Mouse (Mus musculus) MEL (cell line): ENCODE results near the gene Sgtb. TPM values are rescaled to one million over a fixed set of nuclear protein-coding genes. Genes with fewer than 3 reads are reported as not detected.
A peak's percentile ranks its signal among the peaks of the same experiment; 100 is the strongest.

ENCODE experiments used
- DNase-seq: peaks from one replicate; pipeline ENCODE4 v3.0.0; 2011; ENCODE audit warnings: low read depth, low spot score
- H3K27ac ChIP-seq: 2 replicates; pipeline ENCODE4 v1.5.1; 2012; ENCODE audit warnings: low read depth, mild to moderate bottlenecking, control low read depth, low read length, moderate library complexity; ENCODE audit not compliant: control insufficient read depth
- H3K27me3 ChIP-seq, 2 experiments: fragments of 150-350 bp in 1 of 2; sonication (generic) in 1 of 2; 2 replicates each; pipeline ENCODE4 v1.6.1; 2012; ENCODE audit warnings: low read length in 2 of 2, mild to moderate bottlenecking in 2 of 2, improper control_type of control experiment in 1 of 2, moderate library complexity in 1 of 2; ENCODE audit not compliant: insufficient read depth in 2 of 2, control insufficient read depth in 1 of 2
- H3K36me3 ChIP-seq, 2 experiments: 2 replicates each; pipeline ENCODE4 v1.6.1; 2012 to 2014; ENCODE audit warnings: low read length in 2 of 2, improper control_type of control experiment in 1 of 2, inconsistent platforms in 1 of 2, mild to moderate bottlenecking in 1 of 2; ENCODE audit not compliant: insufficient read depth in 2 of 2, control insufficient read depth in 1 of 2
- H3K4me1 ChIP-seq, 2 experiments: fragments of 150-350 bp in 1 of 2; sonication (generic) in 1 of 2; 2 replicates each; pipeline ENCODE4 v1.6.1; 2012; ENCODE audit warnings: low read length in 2 of 2, improper control_type of control experiment in 1 of 2, mild to moderate bottlenecking in 1 of 2; ENCODE audit not compliant: insufficient read depth in 2 of 2, control insufficient read depth in 1 of 2
- H3K4me3 ChIP-seq, 2 experiments: fragments of 150-350 bp in 1 of 2; sonication (generic) in 1 of 2; 2 replicates each; pipeline ENCODE4 v1.5.1; 2012; ENCODE audit warnings: low read depth in 2 of 2, low read length in 2 of 2, mild to moderate bottlenecking in 2 of 2, moderate library complexity in 2 of 2, control low read depth in 1 of 2, improper control_type of control experiment in 1 of 2; ENCODE audit not compliant: control insufficient read depth in 1 of 2, insufficient read depth in 1 of 2
- H3K79me2 ChIP-seq: 2 replicates; pipeline ENCODE4 v1.6.1; 2012; ENCODE audit warnings: mild to moderate bottlenecking, low read length, moderate library complexity; ENCODE audit not compliant: control insufficient read depth, poor library complexity, insufficient read depth
- H3K9ac ChIP-seq: 2 replicates; pipeline ENCODE4 v1.6.1; 2012; ENCODE audit warnings: low read depth, mild to moderate bottlenecking, control low read depth, low read length, moderate library complexity; ENCODE audit not compliant: control insufficient read depth, poor library complexity, severe bottlenecking
- H3K9me3 ChIP-seq: fragments of 150-350 bp; sonication (generic); replicated peaks from 2 replicates; pipeline ENCODE4 v1.6.1; 2012; ENCODE audit warnings: mild to moderate bottlenecking, low read length, improper control_type of control experiment, moderate library complexity; ENCODE audit not compliant: insufficient read depth
- CHD1 ChIP-seq: IDR thresholded peaks from 2 replicates; pipeline ENCODE4 v1.6.1; 2012; ENCODE audit warnings: low read depth, mild to moderate bottlenecking, inconsistent platforms, low read length, improper control_type of control experiment
- CHD2 ChIP-seq: IDR thresholded peaks from 2 replicates; pipeline ENCODE4 v1.6.1; 2011; ENCODE audit warnings: low read length, improper control_type of control experiment
- CTCF ChIP-seq, 3 experiments: IDR thresholded peaks in 2 of 3; conservative IDR thresholded peaks in 1 of 3; 2 replicates each; pipeline ENCODE4 v1.5.1; 2011 to 2012; ENCODE audit warnings: low read length in 3 of 3, low read depth in 2 of 3, mild to moderate bottlenecking in 2 of 3, improper control_type of control experiment in 1 of 3, inconsistent platforms in 1 of 3, mixed read lengths in 1 of 3, moderate library complexity in 1 of 3; ENCODE audit not compliant: control insufficient read depth in 1 of 3, insufficient read depth in 1 of 3, poor library complexity in 1 of 3, severe bottlenecking in 1 of 3
- E2F4 ChIP-seq: IDR thresholded peaks from 2 replicates; pipeline ENCODE4 v1.6.1; 2011; ENCODE audit warnings: low read depth, low read length, improper control_type of control experiment, borderline replicate concordance
- ETS1 ChIP-seq: IDR thresholded peaks from 2 replicates; pipeline ENCODE4 v1.6.1; 2012; ENCODE audit warnings: low read depth, mild to moderate bottlenecking, inconsistent platforms, low read length, improper control_type of control experiment, moderate library complexity
- GATA1 ChIP-seq: IDR thresholded peaks from 2 replicates; pipeline ENCODE4 v1.6.1; 2011; ENCODE audit warnings: low read depth, low read length, improper control_type of control experiment
- HCFC1 ChIP-seq: IDR thresholded peaks from 2 replicates; pipeline ENCODE4 v1.6.1; 2012; ENCODE audit warnings: low read depth, mild to moderate bottlenecking, inconsistent platforms, low read length, improper control_type of control experiment, moderate library complexity
- JUND ChIP-seq: IDR thresholded peaks from 2 replicates; pipeline ENCODE4 v1.6.1; 2011; ENCODE audit warnings: low read depth, mild to moderate bottlenecking, improper control_type of control experiment, low read length
- KAT2A ChIP-seq: conservative IDR thresholded peaks from 2 replicates; pipeline ENCODE4 v1.6.1; 2012; ENCODE audit warnings: low read depth, low read length, improper control_type of control experiment, inconsistent platforms
- MAFK ChIP-seq: IDR thresholded peaks from 2 replicates; pipeline ENCODE4 v1.6.1; 2011; ENCODE audit warnings: low read depth, mild to moderate bottlenecking, low read length, improper control_type of control experiment, borderline replicate concordance
- MAX ChIP-seq: IDR thresholded peaks from 2 replicates; pipeline ENCODE4 v1.6.1; 2011; ENCODE audit warnings: low read length, improper control_type of control experiment
- MAZ ChIP-seq: IDR thresholded peaks from 2 replicates; pipeline ENCODE4 v1.6.1; 2012; ENCODE audit warnings: low read depth, mild to moderate bottlenecking, inconsistent platforms, low read length, improper control_type of control experiment
- MEF2A ChIP-seq: IDR thresholded peaks from 2 replicates; pipeline ENCODE4 v1.6.1; 2014; ENCODE audit warnings: low read depth, mild to moderate bottlenecking, inconsistent platforms, low read length, improper control_type of control experiment; ENCODE audit not compliant: poor library complexity, insufficient replicate concordance, severe bottlenecking; ENCODE audit errors: extremely low read depth
- MXI1 ChIP-seq: IDR thresholded peaks from 2 replicates; pipeline ENCODE4 v1.6.1; 2011; ENCODE audit warnings: mild to moderate bottlenecking, low read depth, low read length, improper control_type of control experiment
- MYC ChIP-seq: IDR thresholded peaks from 2 replicates; pipeline ENCODE4 v1.6.1; 2011; ENCODE audit warnings: low read depth, mild to moderate bottlenecking, low read length, improper control_type of control experiment, moderate library complexity
- RAD21 ChIP-seq: IDR thresholded peaks from 2 replicates; pipeline ENCODE4 v1.6.1; 2011; ENCODE audit warnings: mild to moderate bottlenecking, low read depth, low read length, improper control_type of control experiment
- RCOR1 ChIP-seq: IDR thresholded peaks from 2 replicates; pipeline ENCODE4 v1.6.1; 2012; ENCODE audit warnings: low read depth, mild to moderate bottlenecking, inconsistent platforms, low read length, improper control_type of control experiment
- SIN3A ChIP-seq: IDR thresholded peaks from 2 replicates; pipeline ENCODE4 v1.6.1; 2012; ENCODE audit warnings: low read length, improper control_type of control experiment, inconsistent platforms
- TAL1 ChIP-seq: IDR thresholded peaks from 2 replicates; pipeline ENCODE4 v1.6.1; 2012; ENCODE audit warnings: mild to moderate bottlenecking, inconsistent platforms, low read length, moderate library complexity, mixed read lengths
- TBP ChIP-seq: IDR thresholded peaks from 2 replicates; pipeline ENCODE4 v1.8.0; 2011; ENCODE audit warnings: low read depth, low read length, improper control_type of control experiment
- TCF12 ChIP-seq: IDR thresholded peaks from 2 replicates; pipeline ENCODE4 v1.6.1; 2014; ENCODE audit warnings: low read depth, mild to moderate bottlenecking, inconsistent platforms, low read length, improper control_type of control experiment, moderate library complexity
- UBTF ChIP-seq: IDR thresholded peaks from 2 replicates; pipeline ENCODE4 v1.6.1; 2012; ENCODE audit warnings: low read depth, mild to moderate bottlenecking, inconsistent platforms, low read length, improper control_type of control experiment, moderate library complexity, borderline replicate concordance; ENCODE audit not compliant: insufficient read depth
- USF1 ChIP-seq: IDR thresholded peaks from 2 replicates; pipeline ENCODE4 v1.6.1; 2014; ENCODE audit warnings: low read depth, mild to moderate bottlenecking, inconsistent platforms, low read length, improper control_type of control experiment, moderate library complexity
- ZC3H11A ChIP-seq: IDR thresholded peaks from 2 replicates; pipeline ENCODE4 v1.6.1; 2012; ENCODE audit warnings: low read depth, mild to moderate bottlenecking, inconsistent platforms, low read length, improper control_type of control experiment
- ZKSCAN1 ChIP-seq: IDR thresholded peaks from 2 replicates; pipeline ENCODE4 v1.6.1; 2012; ENCODE audit warnings: low read depth, mild to moderate bottlenecking, inconsistent platforms, low read length, improper control_type of control experiment, moderate library complexity
- ZMIZ1 ChIP-seq: IDR thresholded peaks from 2 replicates; pipeline ENCODE4 v1.6.1; 2012; ENCODE audit warnings: low read depth, mild to moderate bottlenecking, inconsistent platforms, low read length, improper control_type of control experiment, moderate library complexity
- ZNF384 ChIP-seq: IDR thresholded peaks from 2 replicates; pipeline ENCODE4 v1.6.1; 2012; ENCODE audit warnings: low read depth, mild to moderate bottlenecking, inconsistent platforms, low read length, improper control_type of control experiment
- polyA plus RNA-seq, 2 experiments: library from polyadenylated mRNA; stranded (reverse) in 1 of 2; unstranded in 1 of 2; fragments of >175 nt in 1 of 2; fragments of >200 nt in 1 of 2; gene quantifications; 2 replicates each; pipeline versions ENCODE4 v1.2.1 to v1.2.4; 2012; ENCODE audit warnings: low replicate concordance in 2 of 2, low read depth in 1 of 2; ENCODE audit not compliant: insufficient read length in 2 of 2, insufficient read depth in 1 of 2, missing spikeins in 1 of 2
- total RNA-seq: library from RNA; depleted of rRNA; stranded (reverse); fragments of 300-350 nt; gene quantifications from 2 replicates; pipeline ENCODE4 v1.2.3, GENCODE M21; 2012

The Sgtb gene
- total and polyA plus RNA-seq, 3 experiments = 0.11 TPM; not detected in 2

DNA sequence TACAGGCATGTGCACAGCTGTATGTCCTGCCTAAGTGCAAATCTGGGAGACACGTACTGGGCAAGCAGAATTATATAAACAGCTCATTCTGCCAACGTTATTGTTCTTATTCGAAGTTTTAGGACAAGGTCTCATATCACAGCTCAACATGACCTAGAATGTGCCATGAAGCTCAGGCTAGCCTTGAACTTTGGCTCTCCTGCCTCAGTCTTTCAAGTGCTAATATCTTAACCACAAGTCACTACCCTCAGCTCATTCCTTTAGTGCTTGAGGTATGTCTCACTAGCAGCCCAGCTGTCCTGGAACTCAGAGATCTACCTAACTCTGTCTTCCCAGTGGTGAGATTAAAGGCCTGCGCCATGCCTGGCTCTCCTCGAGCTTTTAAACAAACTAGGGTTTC lies 62.2 kb downstream of the Sgtb start:
- H3K27me3 ChIP-seq = no peaks in the 10 kb centered on the region
- H3K27ac ChIP-seq = no peak overlapping the region
- no peak for DNase-seq
- H3K9me3 ChIP-seq = no peaks in the 10 kb centered on the region
- peaks cover 25% of the 10 kb centered on the region for H3K79me2 ChIP-seq
- no peaks in the 10 kb centered on the region; a peak in 3 of 4 replicates for H3K4me1 ChIP-seq
- no peak overlapping the region for H3K4me3 ChIP-seq
- TF ChIP-seq MAZ (no peak), ZNF384 (no peak)
- H3K9ac ChIP-seq = no peak overlapping the region
- peaks cover 1 to 12% of the 10 kb centered on the region in 2 experiments for H3K36me3 ChIP-seq

DNA sequence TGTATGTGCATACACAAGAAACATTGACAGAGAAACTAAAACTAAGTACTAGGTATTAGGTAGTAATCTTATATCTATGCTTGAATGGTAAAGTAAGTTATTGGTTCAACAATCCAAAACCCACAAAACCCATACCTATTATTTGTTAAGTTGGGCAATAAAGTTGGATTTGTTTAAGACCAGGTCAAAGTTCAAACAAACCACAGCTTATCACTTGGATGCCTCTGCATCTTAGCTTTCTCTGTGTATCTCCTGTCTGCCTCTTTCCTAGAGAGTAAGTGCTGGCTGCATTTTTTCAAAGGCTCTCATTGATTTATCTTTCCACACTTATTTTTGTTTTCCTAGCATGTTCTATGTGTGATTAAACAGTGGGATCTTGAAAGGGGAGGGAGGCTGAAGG lies 63.0 kb downstream of the Sgtb start:
- Histone ChIP-seq H3K4me3 (no peak overlapping the region), H3K4me1 (no peaks in the 10 kb centered on the region; a peak in 3 of 4 replicates), H3K79me2 (peaks cover 28% of the 10 kb centered on the region), H3K9me3 (no peaks in the 10 kb centered on the region), H3K36me3 (peaks cover 1 to 14% of the 10 kb centered on the region in 2 experiments), H3K27me3 (no peaks in the 10 kb centered on the region), H3K27ac (no peak overlapping the region), H3K9ac (no peak overlapping the region)
- DNase-seq = no peak
- no peak for TF ChIP-seq CHD2
- no peak for TF ChIP-seq HCFC1
- no peak for TF ChIP-seq ZKSCAN1

DNA sequence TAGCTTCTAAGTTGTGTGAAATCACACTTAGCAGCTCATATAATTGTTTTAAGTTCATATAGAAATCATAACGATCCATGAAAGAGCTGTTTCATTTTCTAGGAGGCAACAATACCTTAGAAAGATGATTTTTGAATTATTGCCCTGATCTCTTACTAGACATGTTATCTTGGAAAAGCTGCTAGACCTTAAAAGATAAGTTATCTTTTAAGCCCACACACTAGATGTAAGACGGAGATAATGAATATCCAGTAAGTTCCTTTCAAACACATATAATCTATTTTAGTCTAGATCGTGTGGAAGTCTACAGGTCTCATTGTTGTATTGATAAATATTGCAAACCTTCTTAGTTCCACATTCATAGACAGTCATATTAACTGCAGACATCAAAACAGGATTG lies 67.3 kb downstream of the Sgtb start:
- no peaks in the 10 kb centered on the region for H3K27me3 ChIP-seq
- TF ChIP-seq JUND (no peak), E2F4 (no peak), ZNF384 (no peak), ZC3H11A (no peak), MAZ (no peak), ZKSCAN1 (no peak), GATA1 (peak; percentile 84), RAD21 (no peak), MXI1 (no peak), KAT2A (no peak), RCOR1 (no peak), TCF12 (0 out of 2 replicates have a peak, but pooled peaks have one; percentile 45), MAFK (no peak), ETS1 (no peak), MAX (no peak), CHD1 (0 out of 2 replicates have a peak, but pooled peaks have one; percentile 22), MEF2A (no peak), CTCF (IDR thresholded peaks at IDR 0.05 in 2 of 3, conservative IDR thresholded peaks at IDR 0.05 in 1 of 3; ENCODE audit: control insufficient read depth in 1 of 3, insufficient read depth in 1 of 3, low read depth in 2 of 3, low read length in 3 of 3, poor library complexity in 1 of 3, severe bottlenecking in 1 of 3) (no peak), TBP (no peak), USF1 (no peak), SIN3A (no peak), TAL1 (no peak), UBTF (no peak), MYC (no peak), ZMIZ1 (no peak)

More for the DNA sequence above, 67.3 kb downstream of the Sgtb start:
- Histone ChIP-seq H3K4me3 (peak overlapping the region; percentile 52 to 64), H3K79me2 (peaks cover 36% of the 10 kb centered on the region), H3K27ac (no peak overlapping the region), H3K9me3 (no peaks in the 10 kb centered on the region), H3K4me1 (peaks cover 0 to 2% of the 10 kb centered on the region in 2 experiments; a peak in 3 of 4 replicates), H3K36me3 (peaks cover 0 to 14% of the 10 kb centered on the region in 2 experiments; a peak in 3 of 4 replicates), H3K9ac (peak overlapping the region; percentile 76)
- DNase-seq = peak; percentile 23
